Mouse (Mus musculus) heart, adult 11 months (tissue): ENCODE results near the gene Ccin.

ENCODE experiments used
- DNase-seq: peaks from one replicate; pipeline ENCODE4 v3.0.0; 2022

Gene Ccin

DNA sequence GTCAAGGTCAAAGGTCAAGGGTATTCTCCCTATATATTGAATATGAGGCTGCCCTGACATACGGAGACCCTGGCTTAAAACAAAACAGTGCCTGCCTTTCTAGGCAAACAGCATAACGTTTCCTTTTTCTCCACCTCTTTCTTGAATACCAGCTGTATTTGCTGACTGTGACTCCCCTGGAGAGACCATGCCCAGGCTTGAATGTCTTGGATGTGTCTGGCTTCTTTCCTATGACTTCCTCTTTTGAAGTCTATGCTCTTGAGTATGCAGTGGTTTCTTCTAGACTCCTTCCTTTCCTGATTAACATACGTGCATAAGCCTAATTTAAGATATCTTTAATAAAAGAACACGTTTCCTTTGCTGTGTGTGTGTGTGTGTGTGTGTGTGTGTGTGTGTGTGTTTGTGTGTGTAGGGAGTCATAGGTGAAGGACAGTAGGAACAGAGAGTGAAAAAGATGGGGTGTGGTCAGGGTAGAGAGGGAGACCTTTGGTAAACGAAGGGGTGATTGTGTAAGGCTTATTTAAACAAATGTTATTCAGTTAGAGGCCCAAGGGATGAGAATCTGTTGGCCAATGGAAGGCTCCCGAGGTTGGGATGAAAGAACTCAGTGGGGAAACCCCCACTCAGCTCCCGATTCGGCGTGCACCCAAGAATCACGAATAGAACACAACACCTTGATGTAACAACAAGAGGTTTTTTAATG is 8.2 kb upstream of the Ccin start:
- DNase-seq, result peak; percentile 71

DNA sequence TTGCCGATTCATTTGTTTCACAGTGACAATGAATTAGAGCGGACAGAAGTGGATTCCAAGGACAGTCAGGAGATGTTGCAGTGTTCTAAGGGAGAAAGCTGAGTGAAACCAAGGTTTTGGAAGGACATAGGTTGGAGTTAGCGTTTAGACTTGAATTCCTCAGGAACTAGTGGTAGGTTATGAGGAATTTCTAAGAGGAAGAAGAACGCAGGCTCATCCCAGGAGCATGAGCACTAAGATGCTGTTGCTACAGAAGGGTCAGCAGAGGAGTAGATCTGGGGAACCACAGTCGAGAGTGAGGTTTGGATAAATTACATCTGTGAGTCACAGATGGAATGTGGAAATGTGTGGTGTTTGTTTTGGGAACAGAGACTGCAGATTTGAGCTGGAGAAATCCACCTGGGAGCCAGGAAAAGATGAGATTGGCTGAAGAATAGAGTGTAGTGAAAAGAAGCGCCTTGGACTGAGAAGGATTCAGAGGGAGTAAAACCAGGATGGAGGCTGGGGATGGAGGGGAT is 7.0 kb upstream of the Ccin start:
- DNase-seq, result peak; percentile 86

DNA sequence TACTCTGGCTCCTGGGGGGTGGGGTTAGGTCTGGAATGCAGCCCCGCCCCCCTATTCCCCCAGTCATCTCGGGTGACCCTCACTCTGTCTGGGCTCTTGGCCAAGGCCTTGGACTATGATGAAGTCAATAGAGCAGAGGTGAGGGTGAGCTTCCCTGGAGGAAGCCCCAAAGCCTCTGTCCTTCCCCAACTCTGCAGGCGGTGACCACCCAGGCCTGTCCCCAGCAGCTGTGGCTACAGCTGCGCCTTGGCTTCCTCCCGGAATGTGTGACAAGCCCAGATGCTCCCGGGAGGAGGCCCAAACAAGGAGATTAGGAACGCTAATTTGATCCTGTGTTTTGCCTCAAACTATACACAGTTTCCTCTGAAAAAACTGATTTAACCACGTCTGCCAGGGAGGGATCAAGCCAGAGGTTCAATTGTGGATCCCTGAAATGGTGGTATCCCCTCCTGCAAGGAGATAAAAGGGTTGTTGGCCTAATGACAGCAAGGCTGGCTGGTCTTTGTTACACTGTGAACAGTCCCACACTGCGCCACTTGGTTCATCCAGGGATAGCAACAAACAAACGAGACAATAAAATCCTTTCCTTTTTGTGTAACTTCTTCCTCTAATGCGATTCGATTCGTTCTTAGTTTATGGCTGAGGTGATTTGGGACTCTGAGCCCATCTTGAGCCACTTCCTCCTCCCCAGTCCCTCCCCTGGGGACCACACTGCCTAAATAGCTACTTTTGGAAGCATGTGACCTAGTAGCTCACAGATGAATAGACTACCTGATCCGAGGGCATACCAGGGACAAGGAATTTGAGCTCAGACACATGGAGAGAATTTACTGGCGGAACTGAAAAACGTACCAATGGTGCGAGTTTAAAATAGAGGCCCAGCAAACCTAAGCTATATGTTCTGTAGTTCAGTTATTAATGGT is 4.5 kb upstream of the Ccin start:
- DNase-seq, result peak; percentile 97

- DNase-seq, result peak; percentile 93
Measured at GRCm38 (mm10) chr4:43979746-43980145, 3.5 kb upstream of the Ccin start.

GRCm38 (mm10) chr4:43980236-43980635 is 3.0 kb upstream of the Ccin start:
- DNase-seq, result peak; percentile 83

- DNase-seq, result peak; percentile 72
Measured at GRCm38 (mm10) chr4:43980846-43981245, 2.4 kb upstream of the Ccin start.

- peak; percentile 87 for DNase-seq
Measured at GRCm38 (mm10) chr4:43981251-43981650, 2.0 kb upstream of the Ccin start.

GRCm38 (mm10) chr4:43982053-43982732 is 1.1 kb upstream of the Ccin start:
- peak; percentile 99 for DNase-seq

- DNase-seq, result peak; percentile 85
Measured at GRCm38 (mm10) chr4:43983756-43984155, 473 bp downstream of the Ccin start.

- DNase-seq, result peak; percentile 84
Measured at GRCm38 (mm10) chr4:43984326-43984725, 1.0 kb downstream of the Ccin start.

DNA sequence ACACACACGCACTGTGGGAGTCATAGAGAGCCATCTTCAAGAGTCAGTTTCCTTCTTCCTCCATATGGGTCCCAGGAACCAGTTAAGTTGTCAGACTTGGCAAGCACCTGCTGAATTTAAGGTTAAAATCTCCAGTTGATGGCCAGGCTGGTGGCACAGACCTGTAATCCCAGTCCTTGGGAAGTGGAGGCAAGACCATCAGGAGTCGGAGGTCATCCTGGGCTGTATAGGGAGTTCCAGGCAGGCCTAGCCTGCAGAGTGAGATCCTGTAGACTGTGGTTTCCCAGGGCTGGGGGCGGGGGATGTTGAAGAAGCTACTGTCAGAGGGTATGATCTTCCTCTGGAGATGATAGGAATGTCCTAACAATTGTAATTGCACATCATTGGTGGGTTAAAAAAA is 5.7 kb downstream of the Ccin start:
- DNase-seq, result peak; percentile 74

- peak; percentile 74 for DNase-seq
Measured at GRCm38 (mm10) chr4:43993072-43993471, 9.8 kb downstream of the Ccin start.

GRCm38 (mm10) chr4:43994342-43994741 is 11.1 kb downstream of the Ccin start:
- peak; percentile 57 for DNase-seq

DNA sequence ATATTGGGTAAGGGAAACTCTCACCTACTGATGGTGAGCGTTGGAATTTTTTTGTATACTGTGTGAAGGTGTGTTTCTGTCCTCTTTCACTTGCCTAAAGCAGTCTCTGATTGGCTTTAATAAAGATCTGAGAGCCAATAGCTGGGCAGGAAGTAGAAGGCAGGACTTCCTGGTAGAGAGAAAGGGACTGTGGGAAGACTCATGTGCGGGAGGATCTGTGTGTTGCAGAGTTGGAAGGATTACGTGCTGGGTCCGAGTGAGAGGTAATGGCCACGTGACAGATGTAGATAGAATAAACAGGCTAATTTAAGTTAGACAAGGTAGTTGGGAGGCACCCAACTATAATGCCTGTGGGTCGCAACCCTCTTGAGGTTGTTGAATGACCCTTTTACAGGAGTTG is 20.3 kb downstream of the Ccin start:
- peak; percentile 37 for DNase-seq

GRCm38 (mm10) chr4:44004126-44004525 is 20.8 kb downstream of the Ccin start, which contains the start of gene Clta:
TSS of gene Clta (plus strand) at chr4:44004452.
- peak; percentile 62 for DNase-seq

GRCm38 (mm10) chr4:44004623-44005409 is 21.5 kb downstream of the Ccin start:
- peak; percentile 57 for DNase-seq

- no peak for DNase-seq
Measured at GRCm38 (mm10) chr4:44010176-44010575, 26.9 kb downstream of the Ccin start.

DNA sequence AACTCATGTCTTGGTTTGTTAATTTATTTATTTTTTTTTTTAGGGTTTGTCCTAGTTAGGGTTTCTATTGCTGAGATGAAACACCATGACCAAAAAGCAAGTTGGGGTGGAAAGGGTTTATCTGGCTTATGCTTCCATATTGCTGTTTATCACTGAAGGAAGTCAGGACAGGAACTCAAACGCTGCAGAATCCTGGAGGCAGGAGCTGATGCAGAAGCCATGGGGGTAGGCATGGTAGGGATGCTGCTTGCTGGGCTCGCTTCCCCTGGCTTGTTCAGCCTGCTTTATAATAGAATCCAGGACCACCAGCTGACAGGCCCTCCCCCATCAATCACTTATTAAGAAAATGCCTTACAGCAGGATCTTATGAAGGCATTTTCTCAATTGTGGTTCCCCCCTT is 27.6 kb downstream of the Ccin start:
- peak; percentile 79 for DNase-seq

DNA sequence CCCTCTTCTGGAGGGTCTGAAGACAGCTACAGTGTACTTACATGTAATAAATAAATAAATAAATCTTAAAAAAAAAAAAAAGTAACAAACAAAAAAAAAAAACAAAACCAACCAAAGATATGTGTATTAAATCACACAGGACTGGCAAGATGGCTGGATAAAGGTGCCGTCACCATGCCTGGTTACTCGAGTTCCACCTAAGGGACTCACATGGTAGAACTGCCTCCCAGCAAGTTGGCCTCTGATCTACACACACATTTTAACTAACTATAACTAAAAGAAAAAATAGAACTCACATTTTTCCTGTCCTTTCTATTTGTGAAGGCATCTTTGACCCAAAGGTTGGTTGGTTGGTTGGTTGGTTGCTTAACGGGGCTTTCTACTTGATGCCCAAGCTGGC is 28.5 kb downstream of the Ccin start:
- peak; percentile 44 for DNase-seq

DNA sequence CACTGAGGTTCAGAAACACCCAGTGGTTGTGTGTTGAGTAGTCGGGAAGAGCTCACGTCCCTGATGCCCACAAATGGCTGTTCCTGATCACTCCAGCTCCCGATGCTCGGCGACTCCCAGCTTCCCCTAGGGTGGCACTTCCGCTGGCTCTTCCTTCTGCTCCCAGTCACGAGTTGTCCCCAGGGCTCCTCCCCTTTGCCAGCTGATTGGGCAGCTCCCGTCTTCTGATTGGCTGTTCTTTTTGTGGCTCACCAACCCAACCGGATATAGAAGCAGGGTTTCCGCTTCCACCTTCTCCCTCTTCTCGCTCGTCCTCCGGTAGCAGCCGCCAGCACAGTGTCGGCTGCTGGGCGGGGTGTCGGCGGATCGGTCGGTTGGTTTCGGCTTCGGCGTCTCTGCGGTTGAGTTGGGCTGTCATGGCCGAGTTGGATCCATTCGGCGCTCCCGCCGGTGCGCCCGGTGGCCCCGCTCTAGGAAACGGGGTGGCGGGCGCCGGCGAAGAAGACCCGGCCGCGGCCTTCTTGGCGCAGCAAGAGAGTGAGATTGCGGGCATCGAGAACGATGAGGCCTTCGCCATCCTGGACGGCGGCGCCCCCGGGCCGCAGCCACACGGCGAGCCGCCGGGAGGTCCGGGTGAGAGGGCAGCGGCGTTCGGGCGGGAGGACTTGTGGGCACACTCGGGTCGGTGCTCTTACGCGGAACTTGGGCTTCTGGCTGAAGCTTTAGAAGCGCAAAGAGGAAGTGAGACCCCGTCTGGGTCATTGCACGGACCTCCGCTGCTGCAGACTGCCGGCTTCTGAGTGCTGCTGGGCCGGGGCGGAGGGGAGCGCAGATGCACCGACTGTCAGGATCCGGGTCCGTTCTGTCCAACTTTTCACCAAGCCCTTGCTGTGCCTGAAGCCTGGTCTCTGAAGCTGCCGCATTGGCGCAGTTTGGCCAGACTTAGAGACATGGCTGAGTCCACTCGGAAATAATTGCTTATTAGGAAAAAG is 29.4 kb downstream of the Ccin start:
- peak; percentile 100 for DNase-seq
